Mouse (Mus musculus) 3134 (cell line): Measurements from ENCODE around the gene Ddx28.

Experiments
- DNase-seq: peaks from one replicate; pipeline ENCODE4 v3.0.0-alpha.2; 2011; ENCODE audit warnings: low spot score; ENCODE audit not compliant: insufficient read length; ENCODE audit errors: extremely low read depth

Ddx28 gene

DNA sequence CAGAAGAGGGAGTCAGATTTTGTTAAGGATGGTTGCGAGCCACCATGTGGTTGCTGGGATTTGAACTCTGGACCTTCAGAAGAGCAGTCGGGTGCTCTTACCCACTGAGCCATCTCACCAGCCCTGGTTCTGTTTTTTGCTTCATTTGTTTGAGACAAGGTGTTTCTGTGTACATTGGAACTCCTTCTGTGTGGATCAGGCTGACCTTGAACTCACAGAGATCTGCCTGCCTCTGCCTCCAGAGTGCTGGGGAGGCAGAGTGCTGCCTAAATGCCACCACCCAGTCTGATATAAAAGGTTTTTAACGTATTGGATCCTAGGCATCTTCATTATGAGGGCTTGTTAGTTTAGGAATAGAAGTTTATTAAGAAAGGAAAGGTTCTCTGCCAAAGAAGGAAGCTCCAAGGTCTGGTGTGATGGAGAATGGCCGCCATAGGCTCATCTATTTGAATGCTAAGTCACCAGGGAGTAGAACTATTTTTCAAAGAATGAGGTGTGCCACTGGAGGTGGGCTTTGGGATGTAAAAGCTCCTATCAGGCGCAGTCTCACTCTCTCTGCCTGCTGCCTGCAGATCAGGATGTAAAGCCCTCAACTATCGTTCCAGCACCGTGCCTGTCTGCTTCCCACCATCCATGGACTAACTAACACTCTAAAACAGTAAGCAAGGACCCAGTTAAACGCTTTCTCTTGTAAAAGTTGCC is 40.5 kb downstream of the Ddx28 start:
- DNase-seq, result no peak

DNA sequence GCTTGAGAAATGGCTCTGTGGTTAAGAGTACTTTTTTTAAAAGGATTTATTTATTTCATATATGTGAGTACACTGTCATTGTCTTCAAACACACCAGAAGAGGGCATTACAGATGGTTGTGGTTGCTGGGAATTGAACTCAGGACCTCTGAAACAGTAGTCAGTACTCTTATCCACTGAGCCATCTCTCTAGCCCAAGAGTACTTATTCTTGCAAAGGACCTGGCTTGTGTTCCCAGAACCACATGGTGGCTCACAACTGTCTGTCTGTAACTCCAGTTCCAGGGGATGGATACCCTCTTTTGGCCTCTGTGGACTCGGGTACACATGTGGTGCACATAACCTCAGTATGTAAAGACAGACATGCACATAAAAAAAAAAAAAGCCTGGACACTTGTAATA is 42.3 kb downstream of the Ddx28 start:
- DNase-seq, result no peak

DNA sequence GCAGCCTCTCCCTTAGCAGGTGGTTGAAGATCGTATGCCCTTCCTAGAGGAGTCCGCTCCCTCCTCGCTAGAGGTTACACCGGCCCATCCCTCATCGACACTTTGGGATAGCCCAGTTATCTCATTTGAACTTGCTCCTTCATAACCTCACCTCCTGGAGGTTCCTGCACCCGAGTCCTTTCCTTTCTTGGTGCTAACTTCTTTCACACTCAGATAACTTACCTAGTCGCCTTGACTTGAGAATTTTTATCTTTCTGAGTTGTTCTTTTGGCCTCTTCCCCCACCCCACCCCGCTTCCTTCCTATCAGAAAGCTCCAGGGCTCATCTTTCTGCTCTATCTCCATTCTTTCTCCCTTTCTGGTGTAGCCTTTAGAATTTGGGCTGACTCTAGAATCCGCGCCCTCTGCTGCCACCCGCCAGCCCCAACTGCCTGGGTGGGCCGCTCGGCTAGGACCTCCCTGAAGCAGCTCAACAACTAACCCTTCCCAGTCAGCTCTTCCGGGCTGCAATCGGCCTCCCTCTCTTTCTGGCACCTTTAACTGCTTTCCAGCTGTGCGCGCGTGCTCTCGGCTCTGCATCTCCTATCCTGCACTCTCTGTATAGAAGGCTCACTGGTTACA is 44.9 kb downstream of the Ddx28 start:
- no peak for DNase-seq

DNA sequence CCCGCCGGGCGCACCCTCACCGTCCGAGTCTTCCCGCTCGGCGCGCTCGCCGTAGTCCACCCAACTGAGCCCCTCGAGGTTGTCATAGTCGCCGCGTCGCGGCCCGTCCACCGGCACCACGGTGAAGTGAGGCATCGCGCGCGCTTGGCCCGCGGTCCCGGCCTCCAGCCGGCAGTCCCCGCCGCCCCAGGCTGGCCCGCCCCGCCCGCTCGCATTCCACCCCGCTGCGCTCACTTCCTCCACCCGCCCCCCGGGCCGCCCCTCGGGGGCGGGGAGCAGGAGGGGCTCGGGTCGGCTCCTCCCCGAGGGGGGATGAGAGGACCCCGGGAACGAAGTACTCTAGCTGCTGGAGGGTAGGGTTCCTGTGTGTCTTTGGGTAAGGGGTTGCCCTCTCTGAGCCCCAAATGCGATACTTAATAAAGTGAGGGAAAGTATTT is 45.8 kb downstream of the Ddx28 start, which contains the start of gene Slc12a4:
Gene Slc12a4, minus strand, starts transcription at position 193 of the 437 bp plus-strand sequence.
- DNase-seq, result peak; percentile 85

DNA sequence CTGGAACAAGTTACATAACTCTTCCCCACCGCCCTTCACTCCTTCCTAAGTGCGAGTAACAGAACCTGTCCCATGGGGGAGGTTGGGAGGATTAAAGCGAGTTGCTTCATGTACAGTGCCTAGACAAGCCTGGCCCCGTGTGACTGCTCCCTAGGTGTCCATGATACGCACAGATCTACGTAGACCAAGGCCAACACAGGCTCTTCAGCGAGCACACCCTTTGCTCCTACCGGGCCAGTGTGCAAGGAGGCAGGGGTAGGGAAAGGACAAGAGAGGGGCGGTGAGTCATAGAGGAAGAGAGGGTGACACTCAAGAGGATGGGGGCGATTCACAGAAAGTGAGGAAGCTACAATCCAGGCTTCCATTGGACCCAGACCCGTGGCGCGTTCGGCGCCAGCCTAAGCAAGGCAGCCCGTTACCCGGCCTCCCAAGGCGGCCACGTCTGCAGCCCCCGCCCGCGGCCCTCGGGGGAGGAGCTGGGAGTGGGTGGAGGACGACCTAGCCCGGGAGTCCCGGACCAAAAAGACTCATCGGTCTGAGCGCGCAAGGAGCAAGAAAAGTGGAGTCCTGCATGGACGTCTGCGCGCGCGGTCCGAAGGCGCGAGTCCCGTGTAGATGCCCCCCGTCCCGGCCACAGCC is 46.3 kb downstream of the Ddx28 start:
- peak; percentile 85 for DNase-seq

DNA sequence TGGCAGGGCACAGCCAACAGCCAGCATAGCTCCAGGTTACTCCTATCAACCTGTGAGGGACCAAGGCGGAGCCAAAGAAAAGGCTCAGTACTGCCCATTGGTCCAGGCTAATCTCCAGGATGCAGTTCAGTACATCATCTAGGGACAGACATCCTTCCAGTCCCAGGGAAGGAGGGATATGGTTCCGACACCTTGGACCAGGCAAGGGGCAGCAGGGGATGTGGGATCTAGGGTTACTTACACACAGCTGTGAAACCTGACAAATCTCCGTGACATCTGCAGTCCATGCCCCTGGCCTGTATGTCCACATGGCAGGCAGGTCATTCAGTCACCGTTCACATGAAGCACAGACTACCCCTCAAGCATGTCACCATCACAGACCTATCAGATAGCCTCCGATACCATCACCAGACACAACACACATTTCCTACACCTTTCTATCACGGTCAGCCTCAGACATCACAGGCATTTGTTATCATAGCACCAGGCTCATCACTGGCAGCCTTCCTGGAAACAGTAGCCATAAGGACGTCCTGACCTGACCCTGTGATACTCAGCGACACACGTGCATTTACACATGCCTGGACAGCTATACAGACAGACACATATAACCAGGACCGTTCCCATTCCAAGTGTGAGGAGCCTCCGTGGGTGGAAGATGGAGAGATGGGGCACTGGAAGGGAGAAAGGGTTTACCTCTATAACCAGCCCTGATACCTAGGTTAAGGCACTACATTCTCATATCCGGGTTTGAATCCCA is 47.0 kb downstream of the Ddx28 start:
- no peak for DNase-seq

DNA sequence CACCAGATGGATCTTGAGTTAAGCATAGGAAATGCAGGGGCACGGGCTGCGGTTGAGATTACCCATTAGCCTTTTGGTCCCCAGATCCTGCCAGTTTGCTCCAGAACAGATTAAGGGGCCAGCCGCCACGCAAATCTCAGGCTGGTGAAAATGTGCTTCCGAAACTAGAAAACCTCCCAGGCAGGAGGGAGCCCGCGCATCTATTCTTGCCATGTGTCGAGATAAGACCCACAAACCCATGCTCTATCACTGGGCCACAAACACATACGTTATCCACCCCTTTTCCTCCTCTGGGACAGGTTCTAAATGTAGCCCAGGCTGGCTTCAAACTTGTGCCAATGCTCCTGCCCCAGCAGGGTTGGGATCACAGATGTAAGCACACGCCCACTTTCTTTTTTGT is 50.1 kb downstream of the Ddx28 start:
- DNase-seq, result no peak

DNA sequence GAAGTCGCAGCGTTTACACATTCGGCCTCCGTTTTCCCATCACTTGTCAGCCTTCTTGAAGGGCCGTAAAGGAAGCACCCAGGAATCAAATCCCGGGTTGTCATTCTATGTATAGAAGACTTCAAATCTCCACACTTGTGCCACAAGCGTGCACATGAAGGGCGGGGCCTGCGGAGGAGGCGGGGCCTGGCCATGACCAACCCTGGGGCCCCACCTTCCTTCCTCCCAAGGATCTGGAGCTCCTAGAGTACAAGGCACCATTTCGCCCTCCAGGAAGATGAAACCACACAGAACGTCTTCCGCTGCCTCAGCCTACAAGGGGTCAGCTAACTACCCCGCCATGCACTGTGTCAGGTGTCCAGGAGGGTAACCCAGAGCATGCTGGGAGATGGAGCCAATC is 50.6 kb downstream of the Ddx28 start:
- DNase-seq, result no peak
